Mouse (Mus musculus): ENCODE results near the gene Zyx.

Zyx gene

DNA sequence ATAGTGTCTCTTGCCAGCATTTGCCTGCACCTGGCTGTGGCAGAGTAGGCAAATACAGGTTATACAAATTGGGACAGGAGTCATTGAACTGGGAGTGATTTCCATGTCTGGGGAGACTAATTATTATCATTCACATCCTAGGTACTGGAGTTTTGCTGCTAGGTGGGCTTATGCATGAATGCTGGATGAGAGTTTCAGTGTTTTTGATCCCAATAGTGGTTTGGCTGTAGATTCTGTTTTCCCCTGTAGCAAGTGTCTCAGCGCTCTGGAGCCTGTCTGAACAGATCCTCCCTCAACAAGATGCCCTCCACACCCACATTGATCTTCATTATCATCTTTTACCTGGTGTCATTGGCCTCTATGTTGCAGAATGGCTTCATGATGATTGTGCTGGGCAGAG, 50.5 kb downstream of the Zyx start, which contains the start of gene Tas2r143:
TSS of gene Tas2r143 (plus strand) at position 301 of the 400 bp plus-strand sequence.
- no peak for DNase-seq

GRCm38 (mm10) chr6:42405134-42405533, 55.7 kb downstream of the Zyx start, which contains the start of gene Tas2r135:
Tas2r135 (plus strand) TSS chr6:42405434.
- no peak for DNase-seq
